Mouse (Mus musculus): ENCODE measurements around the gene Arhgap17.
A peak's percentile ranks its signal among the peaks of the same experiment; 100 is the strongest.

GRCm38 (mm10) chr7:123405619-123406018 is 35.9 kb upstream of the Arhgap17 start:
- TF ChIP-seq ZNF384 (IDR thresholded peaks at IDR 0.05; ENCODE audit: low read depth, low read length): no peak
- no peak for TF ChIP-seq POLR2A (IDR thresholded peaks at IDR 0.05; ENCODE audit: low read depth, low read length)
- TF ChIP-seq UBTF (IDR thresholded peaks at IDR 0.05; ENCODE audit: low read depth, low read length): no peak
- no peak for TF ChIP-seq HCFC1 (IDR thresholded peaks at IDR 0.05; ENCODE audit: low read depth, low read length)
- no peak; the same call in 1 of the 2 replicates for TF ChIP-seq TBP (conservative IDR thresholded peaks at IDR 0.05; ENCODE audit: low read depth, low read length)
- TF ChIP-seq POLR2AphosphoS2 (IDR thresholded peaks at IDR 0.05; ENCODE audit: low read depth, low read length): no peak
- TF ChIP-seq USF2 (conservative IDR thresholded peaks at IDR 0.05; ENCODE audit: low read depth, low read length): no peak
- no peak for TF ChIP-seq CTCF (conservative IDR thresholded peaks at IDR 0.05 in 1 of 2, IDR thresholded peaks at IDR 0.05 in 1 of 2; ENCODE audit: low read depth in 2 of 2, low read length in 2 of 2)
- TF ChIP-seq MYC (IDR thresholded peaks at IDR 0.05; ENCODE audit: low read depth, low read length): peak; percentile 86
- TF ChIP-seq MAFK (IDR thresholded peaks at IDR 0.05; ENCODE audit: insufficient replicate concordance, low read length): no peak

All from CH12.LX (cell line).